Mouse (Mus musculus) CH12.LX (cell line): ENCODE data around the gene Mfap3. TPM values are rescaled to one million over a fixed set of nuclear protein-coding genes. Genes with fewer than 3 reads are reported as not detected.

Source experiments
- DNase-seq: peaks from one replicate; pipeline ENCODE4 v3.0.0-alpha.2; 2013; ENCODE audit errors: extremely low read depth
- H3K27ac ChIP-seq: 2 replicates; pipeline ENCODE4 v1.5.1; 2012; ENCODE audit warnings: low read depth, mild to moderate bottlenecking, control low read depth, moderate library complexity; ENCODE audit not compliant: insufficient read depth
- H3K27me3 ChIP-seq: replicated peaks from 2 replicates; pipeline ENCODE3; 2012; ENCODE audit warnings: inconsistent platforms
- H3K36me3 ChIP-seq, 2 experiments: replicated peaks in 1 of 2; 2 replicates each; pipeline versions ENCODE3 to v1.6.1; 2012; ENCODE audit warnings: inconsistent platforms in 1 of 2, low read length in 1 of 2, mild to moderate bottlenecking in 1 of 2, mixed read lengths in 1 of 2, moderate library complexity in 1 of 2; ENCODE audit not compliant: control insufficient read depth in 1 of 2, insufficient read depth in 1 of 2
- H3K4me1 ChIP-seq, 2 experiments: 2 replicates each; pipeline ENCODE4 v1.6.1; 2012; ENCODE audit warnings: inconsistent platforms in 1 of 2, moderate library complexity in 1 of 2; ENCODE audit not compliant: insufficient read depth in 2 of 2, control insufficient read depth in 1 of 2
- H3K4me2 ChIP-seq: 2 replicates; pipeline ENCODE4 v1.6.1; 2012; ENCODE audit warnings: low read depth, mild to moderate bottlenecking, control low read depth; ENCODE audit not compliant: poor library complexity, insufficient read depth, severe bottlenecking
- H3K4me3 ChIP-seq, 3 experiments: fragments of 150-350 bp in 1 of 3; sonication (generic) in 1 of 3; replicated peaks in 1 of 3; 2 replicates each; pipeline versions ENCODE3 to v1.5.1; 2011 to 2012; ENCODE audit warnings: low read depth in 2 of 3, low read length in 2 of 3, mild to moderate bottlenecking in 2 of 3, moderate library complexity in 2 of 3, control low read depth in 1 of 3, improper control_type of control experiment in 1 of 3, inconsistent platforms in 1 of 3, mixed read lengths in 1 of 3; ENCODE audit not compliant: poor library complexity in 1 of 3
- H3K79me2 ChIP-seq: replicated peaks from 2 replicates; pipeline ENCODE4 v1.6.1; 2012; ENCODE audit warnings: mild to moderate bottlenecking, moderate library complexity; ENCODE audit not compliant: control insufficient read depth, poor library complexity, insufficient read depth, severe bottlenecking; ENCODE audit errors: extremely low read depth
- H3K9ac ChIP-seq: 2 replicates; pipeline ENCODE4 v1.6.1; 2012; ENCODE audit warnings: low read depth, mild to moderate bottlenecking, control low read depth, moderate library complexity; ENCODE audit not compliant: insufficient read depth
- H3K9me3 ChIP-seq: replicated peaks from 2 replicates; pipeline ENCODE3; 2012; ENCODE audit warnings: low read length, inconsistent platforms, mixed read lengths
- ELF1 ChIP-seq: IDR thresholded peaks from 2 replicates; pipeline ENCODE4 v1.6.1; 2014; ENCODE audit warnings: low read depth, mild to moderate bottlenecking, inconsistent platforms, low read length, improper control_type of control experiment
- HCFC1 ChIP-seq: IDR thresholded peaks from 2 replicates; pipeline ENCODE4 v1.6.1; 2012; ENCODE audit warnings: low read depth, mild to moderate bottlenecking, inconsistent platforms, low read length, improper control_type of control experiment
- JUN ChIP-seq: IDR thresholded peaks from 2 replicates; pipeline ENCODE4 v1.6.1; 2011; ENCODE audit warnings: low read depth, mild to moderate bottlenecking, low read length, improper control_type of control experiment, moderate library complexity; ENCODE audit not compliant: insufficient read depth
- JUND ChIP-seq: conservative IDR thresholded peaks from 2 replicates; pipeline ENCODE4 v1.6.1; 2011; ENCODE audit warnings: low read depth, low read length, improper control_type of control experiment
- MAFK ChIP-seq: IDR thresholded peaks from 2 replicates; pipeline ENCODE4 v1.6.1; 2011; ENCODE audit warnings: low read length, improper control_type of control experiment; ENCODE audit not compliant: insufficient replicate concordance
- MXI1 ChIP-seq: IDR thresholded peaks from 2 replicates; pipeline ENCODE4 v1.6.1; 2011; ENCODE audit warnings: mild to moderate bottlenecking, low read depth, low read length, improper control_type of control experiment
- NELFE ChIP-seq: IDR thresholded peaks from 2 replicates; pipeline ENCODE4 v1.6.1; 2011; ENCODE audit warnings: low read depth, low read length, improper control_type of control experiment
- RAD21 ChIP-seq: IDR thresholded peaks from 2 replicates; pipeline ENCODE4 v1.6.1; 2011; ENCODE audit warnings: low read depth, mild to moderate bottlenecking, low read length, improper control_type of control experiment, moderate library complexity
- RCOR1 ChIP-seq: conservative IDR thresholded peaks from 2 replicates; pipeline ENCODE4 v1.6.1; 2012; ENCODE audit warnings: low read depth, mild to moderate bottlenecking, inconsistent platforms, low read length, improper control_type of control experiment
- TCF12 ChIP-seq: IDR thresholded peaks from 2 replicates; pipeline ENCODE4 v1.6.1; 2014; ENCODE audit warnings: low read depth, mild to moderate bottlenecking, inconsistent platforms, low read length, improper control_type of control experiment
- UBTF ChIP-seq: IDR thresholded peaks from 2 replicates; pipeline ENCODE4 v1.6.1; 2012; ENCODE audit warnings: low read depth, mild to moderate bottlenecking, inconsistent platforms, low read length, improper control_type of control experiment, moderate library complexity
- USF1 ChIP-seq: IDR thresholded peaks from 2 replicates; pipeline ENCODE4 v1.6.1; 2014; ENCODE audit warnings: low read depth, mild to moderate bottlenecking, inconsistent platforms, low read length, improper control_type of control experiment
- USF2 ChIP-seq: conservative IDR thresholded peaks from 2 replicates; pipeline ENCODE4 v1.6.1; 2011; ENCODE audit warnings: low read depth, low read length, improper control_type of control experiment
- ZMIZ1 ChIP-seq: IDR thresholded peaks from 2 replicates; pipeline ENCODE4 v1.6.1; 2012; ENCODE audit warnings: low read depth, mild to moderate bottlenecking, inconsistent platforms, low read length, improper control_type of control experiment
- ZNF384 ChIP-seq: IDR thresholded peaks from 2 replicates; pipeline ENCODE4 v1.6.1; 2012; ENCODE audit warnings: low read depth, low read length, improper control_type of control experiment, inconsistent platforms
- dilution Hi-C: fragments of 300-500 bp; cut with MboI; formaldehyde crosslinking; loops from 2 replicates; pipeline ENCODE4 v1.14.3; 2020; ENCODE audit warnings: low sequenced_read_pairs; ENCODE audit not compliant: extremely low pct_unique_long_range_greater_than_20kb, extremely low pct_ligation_motif_present
- in situ Hi-C: fragments of 300-500 bp; cut with MboI; formaldehyde crosslinking; loops from 3 replicates; pipeline ENCODE4 v1.14.3; 2019; ENCODE audit warnings: low sequenced_read_pairs, low pct_ligation_motif_present, low pct_unique_long_range_greater_than_20kb, mixed read lengths
- polyA plus RNA-seq: library from polyadenylated mRNA; unstranded; fragments of >175 nt; gene quantifications from 2 replicates; pipeline ENCODE4 v1.2.1, GENCODE M21; 2012; ENCODE audit warnings: low read depth; ENCODE audit not compliant: insufficient read length
- total RNA-seq, 2 experiments: library from RNA; depleted of rRNA; stranded (reverse); fragments of 300-350 nt in 1 of 2; fragments of >200 nt in 1 of 2; gene quantifications; 2 replicates each; pipeline ENCODE4 v1.2.3; 2012 to 2014

Mfap3 gene
- total and polyA plus RNA-seq, 3 experiments: 22.6 to 32.2 (median 27.0) TPM

- H3K27ac ChIP-seq: no peak overlapping the region
- in situ Hi-C loops (no loop called here), dilution Hi-C loops (no loop called here)
- peaks cover 80 to 97% of the 10 kb centered on the region in 2 experiments for H3K36me3 ChIP-seq
- no peak overlapping the region for H3K9ac ChIP-seq
- no peaks in the 10 kb centered on the region for H3K27me3 ChIP-seq
- no peak for DNase-seq
- no peaks in the 10 kb centered on the region for H3K79me2 ChIP-seq
- H3K4me1 ChIP-seq: peaks cover 10 to 17% of the 10 kb centered on the region in 2 experiments
- H3K4me2 ChIP-seq: no peak overlapping the region
- H3K9me3 ChIP-seq: peaks cover 3% of the 10 kb centered on the region
- no peak for TF ChIP-seq UBTF
- no peak for TF ChIP-seq MAFK
- TF ChIP-seq JUN: no peak
- TF ChIP-seq NELFE: no peak
- H3K4me3 ChIP-seq: no peak overlapping the region
These were observed 21.9 kb upstream of the Mfap3 start for GRCm38 (mm10) chr11:57496462-57497039.

DNA sequence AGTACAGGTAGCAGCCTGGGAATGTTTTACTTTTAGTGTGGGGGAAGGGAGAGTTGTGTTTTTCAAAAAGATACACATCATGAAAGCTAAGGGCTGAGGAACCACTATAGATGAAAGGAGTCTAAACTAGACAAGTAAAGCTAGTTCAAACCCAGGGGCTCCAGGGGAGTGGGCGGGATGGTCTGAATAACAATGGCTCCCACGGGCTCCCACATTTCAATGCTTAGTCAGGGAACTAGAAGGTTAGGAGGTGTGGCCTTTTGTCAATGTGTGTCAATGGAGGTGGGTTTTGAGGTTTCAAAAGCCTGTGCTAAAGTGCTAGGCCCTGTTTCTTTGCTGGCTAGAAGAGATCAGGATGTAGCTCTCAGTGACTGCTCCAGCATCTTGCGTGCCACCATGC lies 20.8 kb upstream of the Mfap3 start:
- in situ Hi-C loops: no loop called here
- peaks cover 3% of the 10 kb centered on the region for H3K9me3 ChIP-seq
- H3K27ac ChIP-seq: no peak overlapping the region
- H3K4me3 ChIP-seq: no peak overlapping the region
- H3K27me3 ChIP-seq: no peaks in the 10 kb centered on the region
- dilution Hi-C loops: no loop called here
- no peak for DNase-seq
- no peak overlapping the region for H3K9ac ChIP-seq
- H3K36me3 ChIP-seq: peaks cover 69 to 93% of the 10 kb centered on the region in 2 experiments
- TF ChIP-seq ZMIZ1 (no peak), ELF1 (no peak), ZNF384 (no peak), UBTF (no peak), USF1 (no peak), MAFK (no peak), HCFC1 (no peak), JUND (no peak), MXI1 (no peak), RCOR1 (no peak), TCF12 (no peak), RAD21 (no peak), USF2 (no peak)
- TF ChIP-seq, all 38 proteins: peak for 0
- Histone ChIP-seq H3K4me2 (no peak overlapping the region), H3K79me2 (no peaks in the 10 kb centered on the region), H3K4me1 (peaks cover 10 to 17% of the 10 kb centered on the region in 2 experiments)
